Mouse (Mus musculus) limb, embryonic 13.5 days (tissue): ENCODE measurements around the gene Ldlrad2. TPM values are rescaled to one million over a fixed set of nuclear protein-coding genes. Genes with fewer than 3 reads are reported as not detected.
A peak's percentile ranks its signal among the peaks of the same experiment; 100 is the strongest.
"Not testable (repeated sequence)": the region's sequence is repeated elsewhere in the genome, so short reads cannot be mapped to it uniquely, and the experiment has no call there.

Experiments
- ATAC-seq: fragments of 200-750 bp; cut with Nextera tagmentation; 2 replicates; pipeline ENCODE4 v1.8.0; 2017; ENCODE audit warnings: low read depth, moderate number of reproducible peaks, moderate TSS enrichment; ENCODE audit not compliant: low FRiP score
- H3K27ac ChIP-seq: fragments of 300-500 bp; sonication (generic); 2 replicates; pipeline ENCODE4 v1.5.1; 2015; ENCODE audit warnings: inconsistent platforms, mild to moderate bottlenecking, moderate library complexity
- H3K27me3 ChIP-seq: fragments of 300-500 bp; sonication (generic); 2 replicates; pipeline ENCODE4 v1.6.1; 2015; ENCODE audit warnings: mild to moderate bottlenecking, inconsistent platforms
- H3K36me3 ChIP-seq: fragments of 300-500 bp; sonication (generic); 2 replicates; pipeline ENCODE4 v1.6.1; 2015; ENCODE audit warnings: inconsistent platforms, mild to moderate bottlenecking, moderate library complexity
- H3K4me1 ChIP-seq: fragments of 300-500 bp; sonication (generic); 2 replicates; pipeline ENCODE4 v1.6.1; 2015; ENCODE audit warnings: inconsistent platforms
- H3K4me2 ChIP-seq: fragments of 300-500 bp; sonication (generic); replicated peaks from 2 replicates; pipeline ENCODE4 v1.6.1; 2015; ENCODE audit warnings: inconsistent platforms, mild to moderate bottlenecking, moderate library complexity
- H3K4me3 ChIP-seq: fragments of 300-500 bp; sonication (generic); 2 replicates; pipeline ENCODE4 v1.5.1; 2015; ENCODE audit warnings: moderate library complexity, mild to moderate bottlenecking, inconsistent platforms
- H3K9ac ChIP-seq: fragments of 300-500 bp; sonication (generic); 2 replicates; pipeline ENCODE4 v1.6.1; 2015; ENCODE audit warnings: mild to moderate bottlenecking, inconsistent platforms
- H3K9me3 ChIP-seq: fragments of 300-500 bp; sonication (generic); 2 replicates; pipeline ENCODE4 v1.6.1; 2016; ENCODE audit warnings: inconsistent platforms
- WGBS: fragments of 180-500 bp; shearing (Covaris S2); methylation state at CpG from one replicate; pipeline ENCODE4 v1.1.7; 2015; 5-methylcytosine and 5-hydroxymethylcytosine counted together
- polyA plus RNA-seq: library from polyadenylated mRNA; unstranded; fragments of >200 nt; fragmentation: Nextera tagmentation; extraction: Ambion mirVana; gene quantifications from 2 replicates; pipeline ENCODE4 v1.2.1, GENCODE M21; 2015

The Ldlrad2 gene
- polyA plus RNA-seq, 1 experiment from 2014 or later = not detected

DNA sequence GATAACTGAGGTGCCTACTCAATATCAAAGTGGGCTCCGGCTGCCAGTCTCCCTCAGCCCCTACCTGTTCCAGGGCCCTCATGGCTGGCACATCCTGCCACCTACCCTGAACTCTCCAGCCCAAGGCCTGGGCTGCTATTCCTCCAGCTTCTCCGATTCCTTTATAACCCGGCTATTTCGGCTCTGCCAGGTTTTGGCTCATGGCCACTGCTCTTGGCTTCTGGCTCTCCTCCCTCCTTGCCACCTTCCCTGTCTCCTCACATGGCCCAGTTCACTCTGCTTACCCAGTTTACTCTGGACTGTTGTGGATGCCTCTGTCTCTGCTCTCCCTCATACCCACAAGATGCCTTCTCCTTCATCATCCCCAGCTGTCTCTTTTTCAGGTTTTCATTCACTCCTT is 16.6 kb upstream of the Ldlrad2 start:
- Histone ChIP-seq H3K4me2 (no peak overlapping the region), H3K27ac (no peak overlapping the region), H3K27me3 (no peaks in the 10 kb centered on the region), H3K4me3 (no peak overlapping the region), H3K9ac (no peak overlapping the region), H3K36me3 (no peaks in the 10 kb centered on the region), H3K9me3 (no peaks in the 10 kb centered on the region), H3K4me1 (peaks cover 11% of the 10 kb centered on the region)
- no peak for ATAC-seq
- 90% methylated on average over 4 of the region's 4 CpGs for WGBS

DNA sequence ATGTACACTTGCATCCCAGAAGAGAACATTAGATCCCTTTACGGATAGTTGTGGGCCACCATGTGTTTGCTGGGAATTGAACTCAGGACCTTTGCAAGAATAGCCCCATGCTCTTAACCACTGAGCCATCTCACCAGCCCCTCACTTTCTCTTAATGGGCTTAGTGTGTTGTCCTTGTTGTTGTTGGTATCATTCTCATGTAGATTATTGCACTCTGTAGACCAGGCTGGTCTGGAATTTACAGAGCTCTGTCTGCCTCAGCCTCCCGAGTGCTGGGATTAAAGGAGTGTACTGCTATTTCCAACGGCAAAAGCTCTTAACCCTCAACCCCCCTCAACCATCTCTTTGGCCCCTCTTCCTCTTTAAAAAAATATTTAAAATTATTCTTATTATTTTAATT is 15.2 kb upstream of the Ldlrad2 start:
- WGBS = 83% methylated on average over 3 of the region's 3 CpGs
- Histone ChIP-seq H3K9ac (no peak overlapping the region), H3K4me2 (no peak overlapping the region), H3K27me3 (no peaks in the 10 kb centered on the region), H3K4me1 (no peaks in the 10 kb centered on the region), H3K9me3 (no peaks in the 10 kb centered on the region), H3K36me3 (no peaks in the 10 kb centered on the region), H3K4me3 (no peak overlapping the region), H3K27ac (no peak overlapping the region)
- no peak for ATAC-seq

DNA sequence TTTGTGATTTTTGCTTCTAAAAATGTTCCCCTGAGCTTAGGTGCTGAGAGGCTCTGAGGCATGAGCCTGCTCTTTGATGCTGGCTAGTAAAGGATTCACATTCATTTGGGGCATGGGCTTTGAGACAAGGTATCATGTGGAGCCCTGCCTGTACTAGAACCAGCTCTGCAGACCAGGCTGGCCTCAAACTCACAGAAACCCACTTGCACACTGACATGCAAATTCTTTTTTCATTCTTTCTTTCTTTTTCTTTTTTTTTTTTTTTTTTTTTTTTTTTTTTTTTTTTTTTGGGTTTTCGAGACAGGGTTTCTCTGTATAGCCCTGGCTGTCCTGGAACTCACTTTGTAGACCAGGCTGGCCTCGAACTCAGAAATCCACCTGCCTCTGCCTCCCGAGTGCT is 14.7 kb upstream of the Ldlrad2 start:
- H3K27ac ChIP-seq, H3K27me3 ChIP-seq, H3K36me3 ChIP-seq, H3K4me1 ChIP-seq, H3K9me3 ChIP-seq, ATAC-seq, H3K9ac ChIP-seq, H3K4me2 ChIP-seq, H3K4me3 ChIP-seq: not testable (repeated sequence)
- 74% methylated on average over 2 of the region's 3 CpGs for WGBS

DNA sequence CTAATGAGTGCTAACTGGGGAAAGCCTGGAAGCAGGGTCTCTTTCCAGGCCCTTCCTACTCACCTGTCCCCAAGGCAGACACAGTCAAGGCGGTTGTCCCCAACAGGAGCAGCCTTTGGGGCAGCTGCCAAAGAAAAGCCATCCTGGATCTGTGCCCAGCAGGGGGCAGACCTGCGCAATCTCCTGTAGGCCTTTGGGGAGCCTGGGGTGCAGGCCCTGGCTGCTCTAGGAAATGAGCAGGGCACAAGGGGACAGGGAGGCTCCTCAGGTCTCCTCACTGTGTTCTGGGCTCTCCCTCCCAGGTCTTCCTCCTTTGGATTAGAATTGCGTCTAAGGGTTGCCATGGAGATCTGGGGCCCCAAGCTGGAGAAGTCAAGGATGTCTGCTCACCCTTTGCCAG is 7.4 kb upstream of the Ldlrad2 start:
- H3K4me3 ChIP-seq = no peak overlapping the region
- H3K9me3 ChIP-seq = no peaks in the 10 kb centered on the region
- peaks cover 33% of the 10 kb centered on the region for H3K27me3 ChIP-seq
- no peak overlapping the region for H3K9ac ChIP-seq
- ATAC-seq = no peak
- WGBS = 37% methylated on average over 3 of the region's 3 CpGs
- no peak overlapping the region for H3K4me2 ChIP-seq
- H3K27ac ChIP-seq = no peak overlapping the region
- H3K36me3 ChIP-seq = no peaks in the 10 kb centered on the region
- peaks cover 5% of the 10 kb centered on the region; the same call in 1 of the 2 replicates for H3K4me1 ChIP-seq

DNA sequence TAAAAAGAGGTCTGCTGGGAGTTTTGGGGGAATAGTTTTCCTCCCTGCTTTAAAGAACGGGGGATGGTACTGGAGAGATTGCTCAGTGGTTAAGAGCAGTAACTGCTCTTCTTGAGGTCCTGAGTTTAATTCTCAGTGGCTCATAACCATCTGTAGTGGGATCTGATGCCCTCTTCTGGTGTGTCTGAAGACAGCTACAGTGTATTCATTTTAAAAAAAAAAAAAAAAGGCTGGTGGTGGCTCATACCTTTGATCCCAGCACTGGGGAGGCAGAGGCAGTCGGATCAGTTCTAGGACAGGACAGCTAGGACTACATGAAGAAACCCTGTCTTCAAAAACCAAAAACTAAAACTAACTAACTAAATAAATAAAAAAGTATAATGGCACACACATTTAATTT is 5.9 kb upstream of the Ldlrad2 start:
- ATAC-seq = no peak
- H3K27me3 ChIP-seq = peaks cover 33% of the 10 kb centered on the region
- 63% methylated on average over 2 of the region's 2 CpGs for WGBS
- no peaks in the 10 kb centered on the region for H3K36me3 ChIP-seq
- H3K4me2 ChIP-seq = no peak overlapping the region
- H3K9ac ChIP-seq = no peak overlapping the region
- H3K27ac ChIP-seq = no peak overlapping the region
- no peak overlapping the region for H3K4me3 ChIP-seq
- H3K9me3 ChIP-seq = no peaks in the 10 kb centered on the region
- peaks cover 5% of the 10 kb centered on the region; the same call in 1 of the 2 replicates for H3K4me1 ChIP-seq

DNA sequence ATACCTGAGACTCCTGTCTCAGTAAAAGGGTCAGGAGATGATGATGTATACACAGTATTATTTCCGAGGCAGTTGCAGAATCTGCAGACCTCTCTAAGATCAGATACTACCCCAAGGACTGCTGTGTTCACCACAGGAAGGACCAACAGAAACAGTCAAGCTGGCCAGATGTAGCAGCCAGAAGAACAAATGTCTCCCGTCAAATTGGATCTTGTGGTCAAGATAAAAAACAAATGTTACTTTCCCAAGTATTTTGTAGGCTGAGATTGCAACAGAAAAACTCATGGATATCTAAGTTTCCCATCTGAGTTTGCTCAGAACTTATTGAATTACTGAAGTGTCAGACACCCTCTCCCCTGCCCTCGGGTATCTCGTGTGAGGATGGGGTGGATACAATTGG is 5.4 kb upstream of the Ldlrad2 start:
- peaks cover 33% of the 10 kb centered on the region for H3K27me3 ChIP-seq

DNA sequence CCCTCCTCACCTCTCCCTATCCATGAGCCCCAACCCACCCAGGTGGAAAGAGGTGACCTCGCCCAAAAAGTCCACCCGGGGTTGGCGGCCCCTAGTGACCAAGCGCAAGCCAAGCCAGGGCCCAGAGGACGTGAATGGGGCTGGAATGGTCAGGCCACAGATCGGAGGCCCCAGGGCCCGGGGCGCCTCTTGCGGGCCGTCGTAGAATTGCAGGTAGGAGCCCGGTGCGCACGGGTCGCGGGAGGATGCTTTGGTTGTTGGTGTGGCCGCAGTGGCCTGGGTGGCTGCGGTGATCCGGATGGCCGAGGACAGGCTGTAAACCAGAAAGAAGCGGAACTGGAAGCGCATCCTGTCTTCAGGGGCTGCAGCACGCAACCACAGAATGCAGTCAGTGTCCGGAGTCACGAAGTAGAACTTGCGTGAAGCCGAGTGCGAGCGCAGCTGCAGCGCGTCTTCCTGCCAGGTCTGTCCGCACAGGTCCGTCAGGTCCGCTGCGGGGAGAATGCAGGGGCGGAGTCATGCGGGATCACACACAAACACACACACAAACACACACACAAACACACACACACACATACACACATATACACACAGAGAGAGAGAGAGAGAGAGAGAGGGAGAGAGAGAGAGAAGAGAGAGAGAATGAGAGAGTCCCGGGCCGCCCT is 3.9 kb upstream of the Ldlrad2 start:
- Histone ChIP-seq H3K4me2 (peak overlapping the region; percentile 75), H3K4me3 (peak overlapping the region; percentile 43), H3K4me1 (peaks cover 5% of the 10 kb centered on the region; the same call in 1 of the 2 replicates), H3K27ac (no peak overlapping the region), H3K9me3 (no peaks in the 10 kb centered on the region), H3K9ac (peak overlapping the region; percentile 62; the same call in 1 of the 2 replicates), H3K27me3 (peaks cover 33% of the 10 kb centered on the region), H3K36me3 (no peaks in the 10 kb centered on the region)
- WGBS = 5% methylated on average over 39 of the region's 39 CpGs
- ATAC-seq = no peak

More for the DNA sequence above, 5.4 kb upstream of the Ldlrad2 start:
- no peak overlapping the region for H3K27ac ChIP-seq
- no peak overlapping the region for H3K4me2 ChIP-seq
- no peak overlapping the region for H3K9ac ChIP-seq
- H3K9me3 ChIP-seq = no peaks in the 10 kb centered on the region
- no peak overlapping the region for H3K4me3 ChIP-seq
- no peaks in the 10 kb centered on the region for H3K36me3 ChIP-seq
- no peak for ATAC-seq
- WGBS = 56% methylated on average over 4 of the region's 4 CpGs
- H3K4me1 ChIP-seq = peaks cover 5% of the 10 kb centered on the region; the same call in 1 of the 2 replicates

DNA sequence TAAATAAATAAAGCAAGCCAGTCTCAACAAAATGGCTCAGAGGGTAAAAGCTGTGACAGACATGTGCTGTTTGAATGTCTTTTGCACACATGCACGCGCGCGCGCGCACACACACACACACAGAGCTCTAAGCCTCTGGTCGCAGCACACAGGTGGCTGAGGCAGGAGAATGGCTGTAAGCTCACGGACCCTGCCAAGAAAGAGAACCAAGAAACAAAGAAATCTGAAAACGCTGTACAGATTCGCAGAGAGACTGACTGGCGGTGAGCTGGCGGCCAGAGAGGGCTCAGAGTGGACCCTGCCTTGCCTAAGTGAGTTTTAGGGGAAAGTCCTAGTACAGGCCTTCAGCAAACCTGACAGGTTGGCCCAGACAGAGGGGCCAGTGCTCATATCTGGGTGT is 3.1 kb upstream of the Ldlrad2 start:
- no peaks in the 10 kb centered on the region for H3K36me3 ChIP-seq
- peaks cover 33% of the 10 kb centered on the region for H3K27me3 ChIP-seq
- no peak overlapping the region for H3K27ac ChIP-seq
- H3K9me3 ChIP-seq = no peaks in the 10 kb centered on the region
- H3K4me1 ChIP-seq = peaks cover 5% of the 10 kb centered on the region; the same call in 1 of the 2 replicates
- no peak overlapping the region for H3K4me2 ChIP-seq
- WGBS = 96% methylated on average over 12 of the region's 12 CpGs
- H3K4me3 ChIP-seq = no peak overlapping the region
- H3K9ac ChIP-seq = no peak overlapping the region
- no peak for ATAC-seq

DNA sequence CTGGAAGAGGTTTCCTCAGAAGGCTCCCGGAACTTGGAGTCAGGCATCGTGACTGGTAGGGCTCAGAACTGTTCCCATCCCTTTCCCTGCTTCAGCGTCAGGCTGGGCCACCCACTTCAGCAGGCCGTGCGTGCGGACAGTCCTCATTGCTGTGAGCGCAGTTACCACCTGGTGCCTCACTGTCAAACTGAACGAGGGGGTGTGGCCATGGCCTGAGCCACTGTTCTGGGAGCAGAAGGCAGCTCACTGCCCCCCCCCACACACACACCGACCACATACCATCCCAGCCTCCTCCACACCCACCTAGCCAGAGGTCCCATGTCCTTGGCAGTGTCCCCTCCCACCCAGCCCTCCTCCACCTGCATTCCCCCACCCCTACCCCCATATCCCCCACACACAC is 4.5 kb downstream of the Ldlrad2 start:
- peaks cover 68% of the 10 kb centered on the region for H3K36me3 ChIP-seq
- WGBS = 83% methylated on average over 9 of the region's 9 CpGs
- no peak overlapping the region for H3K4me2 ChIP-seq
- no peak overlapping the region for H3K4me3 ChIP-seq
- no peaks in the 10 kb centered on the region for H3K9me3 ChIP-seq
- H3K9ac ChIP-seq = no peak overlapping the region
- no peaks in the 10 kb centered on the region for H3K27me3 ChIP-seq
- H3K4me1 ChIP-seq = no peaks in the 10 kb centered on the region
- ATAC-seq = peak; percentile 20; the same call in 1 of the 2 replicates
- H3K27ac ChIP-seq = no peak overlapping the region

DNA sequence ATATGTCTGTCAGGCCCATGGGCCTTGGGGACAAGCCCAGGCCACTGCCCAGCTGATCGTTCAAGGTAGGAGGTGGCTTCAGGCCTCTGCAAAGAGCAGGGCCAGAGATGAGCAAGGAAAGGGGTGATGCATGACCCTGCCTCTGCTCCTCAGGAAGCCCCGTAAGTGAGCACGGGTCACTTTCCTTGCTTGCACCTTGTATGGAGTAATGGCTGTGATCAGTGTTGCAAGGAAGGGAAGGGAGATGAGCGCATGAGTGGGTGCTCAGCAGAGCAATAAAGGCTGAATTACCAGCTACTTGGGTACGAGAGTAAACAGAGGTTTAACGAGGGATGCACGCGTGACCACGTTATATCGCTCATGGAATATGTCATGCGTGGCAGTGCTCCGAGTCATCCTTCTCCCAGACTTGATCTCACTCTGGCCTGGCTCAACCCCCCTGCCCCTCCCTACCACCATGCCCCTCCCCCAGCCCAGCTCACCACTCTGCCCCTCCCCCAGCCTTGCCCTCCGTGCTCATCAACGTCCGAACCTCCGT is 17.6 kb downstream of the Ldlrad2 start:
- no peak for ATAC-seq

DNA sequence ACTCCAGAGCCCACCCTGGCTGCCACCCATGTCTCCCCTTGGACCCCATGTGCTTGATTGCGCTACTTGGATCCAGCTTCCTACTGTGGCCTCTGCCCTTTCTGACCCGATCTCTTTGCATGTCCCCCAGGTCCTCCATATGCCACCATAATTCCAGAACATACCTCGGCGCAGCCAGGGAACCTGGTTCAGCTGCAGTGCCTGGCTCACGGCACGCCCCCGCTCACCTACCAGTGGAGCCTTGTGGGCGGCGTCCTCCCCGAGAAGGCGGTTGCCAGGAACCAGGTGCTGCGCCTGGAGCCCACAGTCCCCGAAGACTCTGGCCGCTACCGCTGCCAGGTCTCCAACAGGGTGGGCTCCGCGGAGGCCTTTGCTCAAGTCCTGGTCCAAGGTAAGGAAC is 20.9 kb downstream of the Ldlrad2 start:
- Histone ChIP-seq H3K4me1 (no peaks in the 10 kb centered on the region), H3K36me3 (peaks cover 97% of the 10 kb centered on the region), H3K27me3 (no peaks in the 10 kb centered on the region), H3K4me2 (no peak overlapping the region), H3K9ac (no peak overlapping the region), H3K27ac (no peak overlapping the region), H3K9me3 (no peaks in the 10 kb centered on the region), H3K4me3 (no peak overlapping the region)
- 95% methylated on average over 17 of the region's 17 CpGs for WGBS
- ATAC-seq = no peak

More for the DNA sequence above, 17.6 kb downstream of the Ldlrad2 start:
- H3K9me3 ChIP-seq = no peaks in the 10 kb centered on the region
- 91% methylated on average over 16 of the region's 16 CpGs for WGBS
- no peak overlapping the region for H3K4me3 ChIP-seq
- H3K36me3 ChIP-seq = peaks cover 92% of the 10 kb centered on the region
- no peak overlapping the region for H3K9ac ChIP-seq
- H3K27ac ChIP-seq = no peak overlapping the region
- no peak overlapping the region for H3K4me2 ChIP-seq
- H3K4me1 ChIP-seq = no peaks in the 10 kb centered on the region
- H3K27me3 ChIP-seq = no peaks in the 10 kb centered on the region

DNA sequence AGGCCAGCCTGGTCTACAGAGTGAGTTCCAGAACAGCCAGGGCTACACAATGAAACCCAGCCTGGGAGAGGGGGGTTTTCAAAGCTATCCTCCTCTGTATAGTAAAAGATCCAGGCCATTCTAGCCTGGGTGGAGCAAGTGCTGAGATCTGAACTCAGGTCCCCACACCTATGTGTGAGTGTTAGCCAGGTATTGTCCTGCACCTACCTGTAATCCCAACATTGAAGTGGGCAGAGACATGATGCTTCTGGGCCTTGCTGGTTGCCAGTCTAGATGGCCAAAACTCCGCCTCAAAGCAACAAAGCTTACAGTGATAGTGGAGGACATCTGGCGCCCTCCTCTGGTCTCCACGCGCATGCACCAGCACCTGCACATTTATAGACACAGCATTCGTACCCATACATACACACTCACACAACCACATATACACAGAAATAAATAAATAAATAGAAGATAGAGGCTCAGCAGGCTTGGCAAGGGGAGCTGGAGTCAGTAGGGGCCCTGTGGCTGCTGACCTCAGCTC is 28.3 kb downstream of the Ldlrad2 start:
- Histone ChIP-seq H3K36me3 (peaks cover 100% of the 10 kb centered on the region), H3K9me3 (0 out of 2 replicates have a peak, but pooled peaks cover 5% of the 10 kb centered on the region), H3K4me1 (no peaks in the 10 kb centered on the region), H3K27me3 (no peaks in the 10 kb centered on the region), H3K27ac (no peak overlapping the region), H3K4me3 (no peak overlapping the region), H3K9ac (no peak overlapping the region), H3K4me2 (no peak overlapping the region)
- no peak for ATAC-seq
- WGBS = 73% methylated on average over 5 of the region's 5 CpGs
